Mouse (Mus musculus): ENCODE results near the gene Srgap3.

- TF ChIP-seq CTCF (IDR thresholded peaks at IDR 0.05; ENCODE audit: insufficient read depth, low read length): no peak
- TF ChIP-seq POLR2A (IDR thresholded peaks at IDR 0.05; ENCODE audit: borderline replicate concordance, extremely low read depth, low read depth, low read length): no peak
Measured at GRCm38 (mm10) chr6:112838879-112839278, 108.2 kb downstream of the Srgap3 start.
